Mouse (Mus musculus) C2C12 (cell line): ENCODE results near the gene Anapc7.

Experiments
- CEBPB ChIP-seq: IDR thresholded peaks from one replicate; pipeline ENCODE4 v1.6.1; 2011; ENCODE audit warnings: low read depth, mild to moderate bottlenecking, control low read depth, moderate library complexity
- CTCF ChIP-seq: IDR thresholded peaks from one replicate; pipeline ENCODE4 v1.5.1; 2011; ENCODE audit not compliant: control insufficient read depth, insufficient read depth, insufficient read length
- FOSL1 ChIP-seq: IDR thresholded peaks from one replicate; pipeline ENCODE4 v1.8.0; 2011; ENCODE audit warnings: mild to moderate bottlenecking, low read length; ENCODE audit not compliant: poor library complexity, insufficient read depth, severe bottlenecking
- MAX ChIP-seq: IDR thresholded peaks from one replicate; pipeline ENCODE4 v1.6.1; 2011; ENCODE audit warnings: mild to moderate bottlenecking, control low read depth
- MYOD1 ChIP-seq: IDR thresholded peaks from one replicate; pipeline ENCODE4 v1.6.1; 2011; ENCODE audit warnings: low read depth; ENCODE audit not compliant: control insufficient read depth, insufficient read length
- MYOG ChIP-seq: IDR thresholded peaks from one replicate; pipeline ENCODE4 v1.6.1; 2011; ENCODE audit not compliant: control insufficient read depth, insufficient read length; ENCODE audit errors: extremely low read depth
- USF1 ChIP-seq: IDR thresholded peaks from one replicate; pipeline ENCODE4 v1.6.1; 2011; ENCODE audit warnings: low read depth, mild to moderate bottlenecking, control low read depth, moderate library complexity

DNA sequence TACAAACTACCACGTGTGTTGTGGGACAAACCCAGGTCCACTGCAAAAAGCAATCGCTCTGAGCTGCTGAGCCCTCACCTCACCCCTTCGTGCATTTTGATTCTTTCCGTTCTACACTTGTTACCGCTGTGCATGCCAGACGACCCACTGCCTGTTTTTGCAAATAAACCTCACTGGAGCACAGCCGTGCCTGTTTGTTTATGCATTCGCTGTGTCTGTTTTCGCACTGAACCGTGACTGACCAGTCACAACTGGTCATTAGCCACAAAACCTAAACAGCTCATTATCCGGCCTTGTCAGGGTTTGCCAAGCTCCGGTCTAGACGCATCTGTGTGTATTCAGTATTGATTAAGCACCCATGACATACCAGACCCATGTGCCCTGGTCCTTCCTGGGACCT, 19.3 kb upstream of the Anapc7 start:
- TF ChIP-seq MAX (no peak), CTCF (no peak), CEBPB (no peak), MYOG (no peak), USF1 (no peak), MYOD1 (no peak), FOSL1 (no peak)
